Mouse (Mus musculus): ENCODE measurements at regions not wholly inside any gene's neighbourhood (a gene's known extent, or its start where the extent isn't known, plus 50 kb on each side); places are given as distances from the start of the nearest gene placed in this dataset.
"Not testable (repeated sequence)": the region's sequence is repeated elsewhere in the genome, so short reads cannot be mapped to it uniquely, and the experiment has no call there.

DNA sequence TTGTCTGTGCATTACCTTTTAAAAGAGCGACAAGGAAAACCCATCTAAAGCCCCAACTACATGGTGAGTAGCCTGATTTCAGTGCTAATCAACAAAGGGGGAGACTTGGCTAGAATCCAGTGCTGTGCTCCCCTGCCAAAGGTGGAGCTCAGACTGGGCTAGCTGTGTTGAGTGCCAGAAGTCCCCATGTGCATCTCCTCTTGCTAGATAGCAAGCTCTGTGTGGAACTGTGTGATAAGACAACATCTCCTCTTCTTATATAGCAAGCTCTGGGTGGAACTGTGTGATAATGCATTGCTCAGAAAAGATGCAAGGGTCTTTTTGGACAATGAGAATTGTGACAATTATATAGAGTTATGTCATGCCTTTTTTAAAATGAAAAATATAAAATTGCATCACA, 741.4 kb downstream of the Adam6a start:
- DNase-seq = no peak

- no peak for DNase-seq
Measured at GRCm38 (mm10) chr12:114287041-114287440, 743.3 kb downstream of the Adam6a start.

DNA sequence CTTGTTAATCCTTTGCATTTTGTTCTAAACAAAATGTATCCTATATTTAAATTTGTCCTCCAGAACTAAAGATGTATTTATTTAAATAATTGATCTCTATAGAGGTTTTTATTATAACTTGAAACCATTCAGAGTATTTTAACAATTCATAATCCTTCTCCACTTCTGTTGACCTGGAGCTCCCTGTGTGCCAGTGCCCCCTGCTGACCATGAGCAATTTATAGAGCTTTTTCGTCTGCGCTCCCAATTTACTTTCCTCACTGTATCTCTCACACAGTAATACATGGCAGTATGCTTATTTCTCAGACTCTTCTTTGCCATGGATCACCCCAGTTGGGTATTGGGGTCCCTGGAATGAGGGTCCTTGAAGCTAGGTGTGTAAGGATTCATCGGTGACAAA, 747.4 kb downstream of the Adam6a start:
- peak; percentile 3 for DNase-seq

DNA sequence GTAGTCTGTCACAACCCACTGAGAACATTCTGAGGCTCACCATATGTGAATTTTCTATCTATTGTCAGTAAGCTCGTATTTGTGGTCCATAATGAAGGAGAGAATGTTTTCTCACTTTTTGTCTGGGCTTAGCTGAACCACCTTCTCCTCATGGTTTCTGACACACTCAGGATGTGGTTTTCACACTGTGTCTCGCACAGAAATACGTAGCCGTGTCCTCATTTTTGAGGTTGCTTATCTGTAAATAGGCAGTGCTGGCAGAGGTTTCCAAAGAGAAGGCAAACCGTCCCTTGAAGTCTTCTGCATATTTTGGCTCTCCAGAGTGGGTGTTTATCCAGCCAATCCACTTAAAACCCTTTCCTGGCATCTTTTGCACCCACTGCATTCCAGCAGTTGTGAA, 756.1 kb downstream of the Adam6a start:
- DNase-seq = no peak

DNA sequence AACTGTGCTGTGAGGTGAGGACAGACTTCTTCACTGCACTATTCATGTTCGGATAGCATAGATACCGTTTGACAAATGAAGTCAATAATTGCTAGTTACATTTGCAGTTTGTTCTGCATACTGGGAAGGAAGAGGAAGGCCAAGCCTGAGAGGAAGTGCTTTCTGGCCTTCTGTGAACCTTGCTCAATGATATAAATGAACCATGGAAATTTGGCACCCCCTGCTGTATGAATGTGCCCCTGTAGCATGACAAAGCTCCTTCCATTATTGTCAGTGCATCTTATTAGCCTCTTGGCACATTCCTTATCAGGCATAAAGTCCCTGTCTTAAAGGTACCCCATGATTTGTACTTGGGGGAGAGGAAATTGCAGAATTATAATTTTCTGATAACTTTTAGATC, 758.0 kb downstream of the Adam6a start:
- peak; percentile 1 for DNase-seq

DNA sequence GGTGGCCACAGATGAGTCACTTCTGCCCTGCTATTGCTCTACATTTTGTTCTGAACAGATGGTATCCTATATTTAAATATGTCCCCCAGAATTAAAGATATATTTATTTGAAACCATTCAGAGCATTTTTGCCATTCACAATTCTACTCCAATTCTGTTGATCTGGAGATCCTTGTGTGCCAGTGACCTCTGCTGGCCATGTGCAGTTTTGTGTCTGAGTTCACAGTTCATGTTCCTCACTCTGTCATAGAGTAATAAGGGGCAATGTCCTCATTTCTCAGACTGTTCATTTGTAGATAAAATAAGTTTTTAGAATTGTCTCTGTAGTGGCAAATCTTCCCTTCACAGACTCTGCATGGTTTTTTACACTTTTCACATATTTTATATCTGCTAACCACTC, 788.8 kb downstream of the Adam6a start:
- DNase-seq = peak; percentile 6

- DNase-seq = peak; percentile 6
Measured at GRCm38 (mm10) chr12:114366276-114366675, 822.6 kb downstream of the Adam6a start.

- peak; percentile 17 for DNase-seq
Measured at GRCm38 (mm10) chr12:114378696-114379350, 835.1 kb downstream of the Adam6a start.

DNA sequence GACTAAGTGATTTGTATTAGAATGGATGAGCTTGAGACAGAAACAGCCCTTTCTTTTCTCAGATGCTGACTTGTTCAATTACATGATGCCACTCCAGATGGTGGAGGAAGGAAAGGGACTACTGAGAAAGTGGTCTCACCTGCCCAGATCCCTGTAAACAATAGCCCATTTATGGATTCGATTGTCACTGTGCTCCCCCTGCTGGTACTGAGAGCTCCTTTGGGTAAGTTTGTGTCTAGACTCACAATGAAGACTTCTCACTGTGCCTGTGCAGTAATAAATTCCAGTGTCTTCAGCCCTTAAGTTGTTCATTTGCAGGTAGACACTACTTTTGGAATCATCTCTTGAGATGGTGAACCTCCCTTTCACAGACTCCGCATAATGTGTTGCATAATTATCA, 847.7 kb downstream of the Adam6a start:
- DNase-seq = no peak

DNA sequence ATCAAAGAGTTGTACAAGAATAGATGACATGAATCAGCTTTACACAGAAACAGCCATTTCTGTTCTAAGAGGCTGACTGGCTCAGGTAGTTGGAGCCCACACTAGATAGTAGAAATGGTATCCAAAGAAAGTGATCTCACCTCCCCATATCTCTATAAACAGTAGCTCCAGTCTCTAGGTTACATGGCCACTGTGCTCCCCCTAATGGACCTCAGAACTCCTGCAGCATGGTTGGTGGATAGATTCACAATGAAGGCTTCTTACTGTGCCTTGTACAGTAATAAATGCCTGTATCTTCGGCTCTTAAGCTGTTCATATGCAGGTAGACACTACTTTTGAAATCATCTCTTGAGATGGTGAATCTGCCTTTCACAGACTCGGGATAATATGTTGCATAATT, 862.5 kb downstream of the Adam6a start:
- DNase-seq = no peak

GRCm38 (mm10) chr12:114434529-114434928, 890.8 kb downstream of the Adam6a start:
- no peak for DNase-seq

DNA sequence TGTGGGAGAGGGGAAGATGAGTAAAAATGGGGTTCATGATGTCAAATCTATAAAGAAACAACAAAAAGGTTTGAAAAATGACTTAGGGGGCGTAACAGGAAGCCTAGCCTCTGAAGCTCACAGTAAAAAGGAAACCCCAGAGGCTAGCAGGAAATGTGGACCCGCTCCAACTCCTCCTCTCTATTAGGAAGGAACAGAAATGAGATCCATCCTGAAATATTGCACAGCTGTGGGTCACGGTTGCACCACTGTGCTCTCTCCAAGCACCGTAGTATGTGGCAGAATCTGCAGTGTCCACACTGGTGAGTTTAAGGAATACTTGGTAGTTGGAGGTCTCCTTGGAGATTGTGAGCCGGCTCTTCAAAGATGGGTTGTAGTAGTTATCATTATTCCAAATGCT, 918.3 kb downstream of the Adam6a start:
- DNase-seq = no peak

- DNase-seq = no peak
Measured at GRCm38 (mm10) chr12:114462566-114462965, 918.9 kb downstream of the Adam6a start.

GRCm38 (mm10) chr12:114468857-114469256, 925.1 kb downstream of the Adam6a start:
- DNase-seq = no peak

DNA sequence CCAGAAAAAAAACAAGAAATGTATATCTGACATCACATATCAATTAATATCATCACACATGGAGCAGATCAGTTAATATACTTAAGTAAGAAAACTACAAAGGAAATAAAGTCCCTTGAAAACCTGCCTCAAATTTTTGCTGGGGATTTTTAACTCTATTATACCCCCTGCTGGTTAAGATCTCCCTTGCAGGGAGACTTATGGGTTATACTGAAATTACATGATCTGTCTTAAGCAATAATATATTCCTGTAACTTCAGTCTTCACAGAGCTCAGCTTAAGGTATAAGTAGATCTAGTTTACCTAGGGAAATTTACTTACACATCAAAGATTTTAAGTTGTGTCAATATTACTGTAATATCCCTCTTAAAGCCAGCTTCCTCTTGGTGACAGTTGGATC, 929.0 kb downstream of the Adam6a start:
- not testable (repeated sequence) for DNase-seq

- no peak for DNase-seq
Measured at GRCm38 (mm10) chr12:114478741-114479140, 935.0 kb downstream of the Adam6a start.

DNA sequence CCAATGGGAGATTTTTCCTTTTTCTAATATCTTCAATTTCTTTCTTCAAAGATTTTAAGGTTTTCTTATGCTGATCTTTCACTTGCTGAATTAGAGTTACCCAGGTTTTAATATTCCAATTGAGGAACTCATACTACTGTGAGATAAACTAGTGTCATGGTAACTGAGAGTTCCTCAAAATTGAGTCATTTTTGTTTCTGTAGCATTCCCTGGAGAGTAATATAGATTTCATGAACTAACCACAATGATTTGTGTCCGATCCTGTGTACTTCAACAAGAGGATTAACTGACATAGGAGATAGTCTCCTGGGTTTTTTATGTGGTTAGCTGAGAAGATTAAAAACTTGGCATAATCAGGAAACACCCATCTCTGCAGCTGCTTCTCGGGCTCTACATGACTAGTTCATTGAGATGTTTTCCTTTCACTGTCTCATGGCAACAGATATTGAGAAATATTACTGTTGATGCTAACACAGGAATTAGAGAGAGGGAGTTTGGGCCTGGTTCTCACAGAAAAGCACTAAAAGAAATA, 949.9 kb downstream of the Adam6a start:
- not testable (repeated sequence) for DNase-seq

DNA sequence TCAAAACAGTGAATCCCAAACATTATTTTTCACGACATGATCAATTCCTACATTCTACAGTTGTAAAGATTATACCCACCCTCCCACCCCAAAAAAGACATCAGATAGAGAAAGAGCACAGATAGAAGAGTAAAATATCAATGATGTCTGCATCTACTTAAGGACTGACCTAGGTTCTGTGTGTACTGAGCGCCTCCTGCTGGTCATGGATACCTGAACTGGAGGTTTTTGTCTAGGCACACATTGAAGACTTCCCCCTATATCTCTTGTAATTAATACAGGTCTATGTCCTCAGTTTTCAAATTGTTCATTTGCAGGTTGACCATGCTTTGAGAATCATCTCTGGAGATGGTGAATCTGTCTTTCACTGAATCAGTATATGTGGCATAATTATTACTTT, 952.0 kb downstream of the Adam6a start:
- peak; percentile 2 for DNase-seq

GRCm38 (mm10) chr12:114513143-114513542, 969.4 kb downstream of the Adam6a start:
- no peak for DNase-seq

DNA sequence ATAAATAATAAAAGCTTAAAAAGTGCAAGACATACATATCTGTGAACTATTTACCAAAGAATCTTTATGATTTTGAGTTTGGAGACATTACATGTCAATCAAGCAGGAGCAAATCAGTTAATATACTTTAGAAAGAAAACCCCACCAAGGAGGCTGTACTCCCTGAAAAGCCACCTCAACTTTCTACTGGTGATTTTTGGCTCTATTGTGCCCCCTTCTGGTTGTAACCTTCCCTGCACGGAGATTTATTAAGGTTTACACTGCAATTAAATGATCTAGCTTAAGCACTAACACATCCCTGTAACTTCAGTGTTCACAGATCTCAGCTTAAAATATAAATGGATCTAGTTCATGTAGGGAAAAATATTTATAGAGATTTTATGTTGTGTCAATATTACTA, 998.4 kb downstream of the Adam6a start:
- DNase-seq = not testable (repeated sequence)

GRCm38 (mm10) chr12:114544931-114545330, 1001.2 kb downstream of the Adam6a start:
- DNase-seq = not testable (repeated sequence)

GRCm38 (mm10) chr12:114562440-114562839, 1018.7 kb downstream of the Adam6a start:
- DNase-seq = no peak

DNA sequence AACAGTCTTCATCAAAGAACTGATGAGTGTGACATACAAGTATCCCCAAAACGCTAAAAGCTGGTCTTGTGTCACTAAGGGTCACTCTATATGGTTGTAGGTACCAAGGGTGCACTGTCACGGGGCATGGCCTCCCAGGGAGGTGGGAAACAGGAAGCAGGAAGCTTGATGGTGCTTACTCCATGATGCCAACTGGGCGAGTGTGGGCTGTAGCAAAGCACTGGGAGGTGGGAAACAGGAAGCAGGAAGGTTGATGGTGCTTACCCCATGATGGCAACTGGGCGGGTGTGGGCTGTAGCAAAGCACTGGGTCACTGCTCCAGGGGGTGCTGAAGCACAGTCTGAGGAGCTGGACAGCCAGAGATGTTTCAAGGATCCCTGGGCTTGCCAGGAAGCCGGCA, 1019.3 kb downstream of the Adam6a start:
- DNase-seq = no peak

DNA sequence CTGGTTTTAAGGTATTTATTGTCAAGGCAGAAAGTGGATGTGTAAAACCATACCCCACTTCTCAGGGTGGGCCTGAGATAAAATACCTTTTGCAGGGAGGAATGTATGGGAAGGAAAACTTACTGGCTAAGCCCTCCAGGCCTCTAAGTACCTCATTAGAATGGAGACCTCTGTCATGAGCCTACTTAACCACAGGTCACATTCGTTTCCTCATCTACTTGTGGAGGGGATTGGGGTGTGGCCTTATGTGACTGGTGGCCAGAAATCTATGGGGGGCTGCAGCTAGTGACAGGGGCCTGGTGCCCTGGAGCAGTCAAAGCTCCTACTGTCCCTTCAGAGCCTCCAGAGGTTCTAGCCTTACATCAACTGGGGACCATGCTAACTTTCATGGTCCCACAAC, 1020.0 kb downstream of the Adam6a start:
- no peak for DNase-seq

- DNase-seq = no peak
Measured at GRCm38 (mm10) chr12:114564329-114564728, 1020.6 kb downstream of the Adam6a start.

All from kidney, adult 9 months (tissue).